Mouse (Mus musculus): ENCODE results near the gene Ttn. TPM values are rescaled to one million over a fixed set of nuclear protein-coding genes. Genes with fewer than 3 reads are reported as not detected.

Ttn gene
- polyA plus RNA-seq, 1 experiment from 2014 or later = 4.1 TPM

DNA sequence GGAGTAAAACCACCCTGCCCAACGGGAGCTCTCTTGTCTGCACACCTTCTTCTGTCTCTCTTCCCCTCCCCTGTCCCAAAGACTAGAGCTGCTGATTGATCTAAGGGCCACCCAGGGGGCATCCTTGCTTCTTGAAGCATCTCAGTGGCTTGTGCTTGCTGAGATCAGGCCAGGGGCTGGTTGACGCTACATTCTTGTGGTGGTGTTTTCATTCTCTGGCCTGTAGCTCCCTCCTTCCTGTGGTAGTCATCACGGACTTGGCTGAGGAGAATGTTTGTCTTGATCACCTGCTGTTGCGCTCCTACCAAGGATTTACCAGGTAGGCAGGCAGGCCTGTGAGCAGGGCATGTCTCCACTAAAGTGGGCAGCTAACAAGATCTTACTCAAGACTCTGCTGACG is 279.6 kb downstream of the Ttn start:
- H3K27ac ChIP-seq (ENCODE audit: low read length) = no peak overlapping the region
- no peaks in the 10 kb centered on the region for H3K27me3 ChIP-seq (ENCODE audit: insufficient read depth, low read length)
- H3K9me3 ChIP-seq (ENCODE audit: low read length) = no peaks in the 10 kb centered on the region
- 81% methylated on average over 5 of the region's 5 CpGs for WGBS
- no peak overlapping the region for H3K9ac ChIP-seq (replicated peaks; ENCODE audit: low read length)
- H3K4me2 ChIP-seq (replicated peaks; ENCODE audit: low read depth, low read length) = no peak overlapping the region
- H3K4me3 ChIP-seq (ENCODE audit: low read length) = no peak overlapping the region
- no peaks in the 10 kb centered on the region for H3K4me1 ChIP-seq (ENCODE audit: insufficient read depth, low read length)
- no peak for ATAC-seq (ENCODE audit: low FRiP score, low TSS enrichment)
- H3K36me3 ChIP-seq (ENCODE audit: insufficient read depth, low read length) = 0 out of 2 replicates have a peak, but pooled peaks cover 13% of the 10 kb centered on the region

DNA sequence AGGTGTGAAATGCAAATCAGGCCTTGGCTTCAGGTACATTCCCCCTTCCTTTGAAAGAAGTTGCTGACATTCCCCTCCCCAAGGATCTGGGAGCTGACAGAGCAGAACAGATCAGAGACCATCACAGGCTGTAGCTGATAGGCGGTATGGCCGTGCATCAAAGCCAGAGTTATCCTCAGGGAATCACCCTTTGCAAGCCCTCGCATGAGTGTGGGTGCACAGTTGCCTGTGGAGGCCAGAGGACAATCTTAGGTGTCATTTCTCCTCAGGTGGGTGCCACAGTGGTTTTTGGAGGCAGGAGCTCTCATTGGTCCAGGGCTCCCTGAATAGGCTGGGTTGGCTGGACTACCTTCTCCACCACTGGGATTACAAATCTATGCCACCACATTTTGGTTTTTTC is 280.2 kb downstream of the Ttn start:
- Histone ChIP-seq H3K27ac (ENCODE audit: low read length) (no peak overlapping the region), H3K4me1 (ENCODE audit: insufficient read depth, low read length) (no peaks in the 10 kb centered on the region), H3K9ac (replicated peaks; ENCODE audit: low read length) (no peak overlapping the region), H3K27me3 (ENCODE audit: insufficient read depth, low read length) (no peaks in the 10 kb centered on the region), H3K9me3 (ENCODE audit: low read length) (no peaks in the 10 kb centered on the region), H3K36me3 (ENCODE audit: insufficient read depth, low read length) (0 out of 2 replicates have a peak, but pooled peaks cover 18% of the 10 kb centered on the region), H3K4me2 (replicated peaks; ENCODE audit: low read depth, low read length) (no peak overlapping the region), H3K4me3 (ENCODE audit: low read length) (no peak overlapping the region)
- ATAC-seq (ENCODE audit: low FRiP score, low TSS enrichment) = no peak
- 68% methylated on average over 3 of the region's 3 CpGs for WGBS

GRCm38 (mm10) chr2:76695290-76695689 is 287.1 kb downstream of the Ttn start:
- H3K4me1 ChIP-seq (ENCODE audit: insufficient read depth, low read length) = no peaks in the 10 kb centered on the region
- 79% methylated on average over 6 of the region's 6 CpGs for WGBS
- ATAC-seq (ENCODE audit: low FRiP score, low TSS enrichment) = peak; percentile 19; the same call in 1 of the 2 replicates
- peaks cover 58% of the 10 kb centered on the region for H3K36me3 ChIP-seq (ENCODE audit: insufficient read depth, low read length)
- H3K4me2 ChIP-seq (replicated peaks; ENCODE audit: low read depth, low read length) = no peak overlapping the region
- no peak overlapping the region for H3K27ac ChIP-seq (ENCODE audit: low read length)
- H3K27me3 ChIP-seq (ENCODE audit: insufficient read depth, low read length) = no peaks in the 10 kb centered on the region
- no peak overlapping the region for H3K9ac ChIP-seq (replicated peaks; ENCODE audit: low read length)
- H3K9me3 ChIP-seq (ENCODE audit: low read length) = no peaks in the 10 kb centered on the region
- no peak overlapping the region for H3K4me3 ChIP-seq (ENCODE audit: low read length)

DNA sequence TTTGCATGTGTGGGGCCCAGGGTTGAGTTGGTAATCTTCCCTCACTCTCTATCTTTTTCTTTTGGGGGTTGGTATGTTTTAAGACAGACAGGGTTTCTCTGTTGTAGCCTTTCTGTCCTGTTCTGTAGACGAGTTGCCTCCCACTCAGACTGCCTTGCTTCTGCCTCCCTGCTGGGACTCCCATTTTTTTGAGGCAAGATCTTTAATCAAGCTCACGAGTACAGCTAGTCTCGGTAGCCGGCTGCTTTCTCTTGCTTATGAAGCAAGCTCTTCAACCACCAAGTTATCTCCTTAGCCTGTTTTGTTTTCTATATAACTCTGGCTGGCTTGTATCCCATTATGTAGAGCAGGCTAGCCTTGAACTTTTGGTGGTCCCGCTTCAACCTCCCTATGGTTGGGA is 288.6 kb downstream of the Ttn start:
- H3K27ac ChIP-seq (ENCODE audit: low read length) = no peak overlapping the region
- H3K4me1 ChIP-seq (ENCODE audit: insufficient read depth, low read length) = no peaks in the 10 kb centered on the region
- no peak for ATAC-seq (ENCODE audit: low FRiP score, low TSS enrichment)
- no peaks in the 10 kb centered on the region for H3K27me3 ChIP-seq (ENCODE audit: insufficient read depth, low read length)
- H3K9me3 ChIP-seq (ENCODE audit: low read length) = no peaks in the 10 kb centered on the region
- WGBS = 76% methylated on average over 5 of the region's 5 CpGs
- no peak overlapping the region for H3K4me3 ChIP-seq (ENCODE audit: low read length)
- H3K9ac ChIP-seq (replicated peaks; ENCODE audit: low read length) = no peak overlapping the region
- no peak overlapping the region for H3K4me2 ChIP-seq (replicated peaks; ENCODE audit: low read depth, low read length)
- H3K36me3 ChIP-seq (ENCODE audit: insufficient read depth, low read length) = peaks cover 58% of the 10 kb centered on the region

DNA sequence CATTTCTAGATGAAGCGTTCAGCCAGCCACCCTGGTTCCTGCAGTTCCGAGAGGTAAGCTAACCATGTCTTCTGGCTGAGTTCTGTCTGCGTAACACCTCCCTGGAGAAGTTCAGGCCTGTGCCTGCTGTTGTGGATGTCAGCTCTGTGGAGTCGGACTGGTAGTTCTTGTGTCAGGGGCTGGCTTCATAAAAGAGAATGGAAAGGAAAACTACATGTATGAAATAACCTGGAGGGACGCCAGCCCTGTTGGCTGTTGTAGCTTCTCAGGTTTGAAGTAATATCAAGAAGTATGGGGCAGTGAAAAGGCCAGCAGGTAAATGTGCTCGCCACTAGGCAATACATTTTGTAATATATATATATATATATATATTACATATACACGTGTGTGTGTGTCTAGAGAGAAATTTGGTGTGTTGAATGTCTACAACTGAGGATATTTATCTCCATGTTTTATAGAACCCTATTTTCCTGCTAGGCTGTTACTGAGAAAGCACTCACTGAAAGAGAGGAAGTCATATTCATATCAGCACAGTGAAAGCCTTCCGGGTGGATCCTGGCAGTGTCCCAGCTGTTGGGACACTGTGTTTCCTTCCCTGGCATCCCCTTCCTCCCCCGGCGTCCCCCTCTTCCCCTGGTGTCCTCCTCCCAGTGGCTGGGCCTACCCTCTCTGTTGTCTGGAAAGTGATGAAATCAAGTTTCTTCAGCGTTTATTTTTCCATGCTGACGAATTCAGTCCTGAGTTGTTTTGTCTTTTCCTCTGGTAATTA is 291.7 kb downstream of the Ttn start:
- H3K4me2 ChIP-seq (replicated peaks; ENCODE audit: low read depth, low read length) = no peak overlapping the region
- no peak overlapping the region for H3K4me3 ChIP-seq (ENCODE audit: low read length)
- H3K27me3 ChIP-seq (ENCODE audit: insufficient read depth, low read length) = no peaks in the 10 kb centered on the region
- H3K9me3 ChIP-seq (ENCODE audit: low read length) = no peaks in the 10 kb centered on the region
- H3K9ac ChIP-seq (replicated peaks; ENCODE audit: low read length) = no peak overlapping the region
- H3K36me3 ChIP-seq (ENCODE audit: insufficient read depth, low read length) = peaks cover 74% of the 10 kb centered on the region
- no peak overlapping the region; the same call in 1 of the 2 replicates for H3K27ac ChIP-seq (ENCODE audit: low read length)
- ATAC-seq (ENCODE audit: low FRiP score, low TSS enrichment) = peak; percentile 60
- H3K4me1 ChIP-seq (ENCODE audit: insufficient read depth, low read length) = no peaks in the 10 kb centered on the region
- WGBS = 78% methylated on average over 12 of the region's 12 CpGs

DNA sequence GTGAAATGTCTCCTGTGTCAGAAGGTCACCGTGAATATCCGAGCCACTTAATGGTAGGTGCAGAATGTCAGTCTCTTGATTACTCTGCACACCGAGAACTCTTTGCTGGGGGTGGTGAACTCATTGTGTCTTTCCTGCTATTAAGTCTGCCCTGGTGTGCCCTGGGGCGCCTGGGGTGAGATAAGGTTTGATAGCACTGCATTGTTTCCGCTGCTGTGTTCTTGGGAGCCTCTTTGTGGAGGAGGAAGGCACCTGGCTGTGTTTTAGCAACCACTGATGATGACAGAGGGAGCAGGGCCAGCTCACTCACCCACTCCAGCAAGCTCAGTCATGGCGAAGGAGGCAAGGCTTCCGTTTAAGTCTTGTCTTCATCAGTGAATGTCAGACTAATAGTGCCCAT is 294.2 kb downstream of the Ttn start:
- 43% methylated on average over 7 of the region's 7 CpGs for WGBS
- no peaks in the 10 kb centered on the region for H3K4me1 ChIP-seq (ENCODE audit: insufficient read depth, low read length)
- ATAC-seq (ENCODE audit: low FRiP score, low TSS enrichment) = no peak
- no peak overlapping the region for H3K4me3 ChIP-seq (ENCODE audit: low read length)
- H3K27me3 ChIP-seq (ENCODE audit: insufficient read depth, low read length) = no peaks in the 10 kb centered on the region
- no peak overlapping the region for H3K27ac ChIP-seq (ENCODE audit: low read length)
- H3K9me3 ChIP-seq (ENCODE audit: low read length) = no peaks in the 10 kb centered on the region
- no peak overlapping the region for H3K4me2 ChIP-seq (replicated peaks; ENCODE audit: low read depth, low read length)
- peaks cover 69% of the 10 kb centered on the region for H3K36me3 ChIP-seq (ENCODE audit: insufficient read depth, low read length)
- H3K9ac ChIP-seq (replicated peaks; ENCODE audit: low read length) = no peak overlapping the region

GRCm38 (mm10) chr2:76687608-76688007 is 294.7 kb downstream of the Ttn start:
- WGBS = 51% methylated on average over 3 of the region's 3 CpGs
- no peak for ATAC-seq (ENCODE audit: low FRiP score, low TSS enrichment)
- Histone ChIP-seq H3K4me2 (replicated peaks; ENCODE audit: low read depth, low read length) (no peak overlapping the region), H3K9ac (replicated peaks; ENCODE audit: low read length) (no peak overlapping the region), H3K4me3 (ENCODE audit: low read length) (no peak overlapping the region), H3K4me1 (ENCODE audit: insufficient read depth, low read length) (no peaks in the 10 kb centered on the region), H3K9me3 (ENCODE audit: low read length) (no peaks in the 10 kb centered on the region), H3K36me3 (ENCODE audit: insufficient read depth, low read length) (peaks cover 69% of the 10 kb centered on the region), H3K27me3 (ENCODE audit: insufficient read depth, low read length) (no peaks in the 10 kb centered on the region), H3K27ac (ENCODE audit: low read length) (no peak overlapping the region)

- no peak overlapping the region for H3K9ac ChIP-seq (replicated peaks; ENCODE audit: low read length)
- 91% methylated on average over 3 of the region's 3 CpGs for WGBS
- H3K4me3 ChIP-seq (ENCODE audit: low read length) = no peak overlapping the region
- no peaks in the 10 kb centered on the region for H3K27me3 ChIP-seq (ENCODE audit: insufficient read depth, low read length)
- no peaks in the 10 kb centered on the region for H3K9me3 ChIP-seq (ENCODE audit: low read length)
- no peak overlapping the region for H3K4me2 ChIP-seq (replicated peaks; ENCODE audit: low read depth, low read length)
- no peaks in the 10 kb centered on the region for H3K4me1 ChIP-seq (ENCODE audit: insufficient read depth, low read length)
- H3K27ac ChIP-seq (ENCODE audit: low read length) = no peak overlapping the region
- ATAC-seq (ENCODE audit: low FRiP score, low TSS enrichment) = no peak
- H3K36me3 ChIP-seq (ENCODE audit: insufficient read depth, low read length) = peaks cover 69% of the 10 kb centered on the region
Observed at GRCm38 (mm10) chr2:76686986-76687385, 295.4 kb downstream of the Ttn start.

- no peaks in the 10 kb centered on the region for H3K27me3 ChIP-seq (ENCODE audit: insufficient read depth, low read length)
- H3K27ac ChIP-seq (ENCODE audit: low read length) = no peak overlapping the region
- no peak overlapping the region for H3K9ac ChIP-seq (replicated peaks; ENCODE audit: low read length)
- WGBS = 80% methylated on average over 8 of the region's 8 CpGs
- peaks cover 55% of the 10 kb centered on the region for H3K36me3 ChIP-seq (ENCODE audit: insufficient read depth, low read length)
- H3K4me1 ChIP-seq (ENCODE audit: insufficient read depth, low read length) = peaks cover 2% of the 10 kb centered on the region
- no peak overlapping the region for H3K4me3 ChIP-seq (ENCODE audit: low read length)
- H3K4me2 ChIP-seq (replicated peaks; ENCODE audit: low read depth, low read length) = no peak overlapping the region
- no peaks in the 10 kb centered on the region for H3K9me3 ChIP-seq (ENCODE audit: low read length)
- ATAC-seq (ENCODE audit: low FRiP score, low TSS enrichment) = no peak
Observed at GRCm38 (mm10) chr2:76682301-76682700, 300.0 kb downstream of the Ttn start.

GRCm38 (mm10) chr2:76676401-76677226 is 305.7 kb downstream of the Ttn start:
- Histone ChIP-seq H3K4me2 (replicated peaks; ENCODE audit: low read depth, low read length) (peak overlapping the region; percentile 76), H3K9me3 (ENCODE audit: low read length) (no peaks in the 10 kb centered on the region), H3K36me3 (ENCODE audit: insufficient read depth, low read length) (peaks cover 8% of the 10 kb centered on the region; the same call in 1 of the 2 replicates), H3K4me1 (ENCODE audit: insufficient read depth, low read length) (peaks cover 25% of the 10 kb centered on the region), H3K27ac (ENCODE audit: low read length) (peak overlapping the region; percentile 34; the same call in 1 of the 2 replicates), H3K9ac (replicated peaks; ENCODE audit: low read length) (peak overlapping the region; percentile 91), H3K4me3 (ENCODE audit: low read length) (peak overlapping the region; percentile 89), H3K27me3 (ENCODE audit: insufficient read depth, low read length) (no peaks in the 10 kb centered on the region)
- ATAC-seq (ENCODE audit: low FRiP score, low TSS enrichment) = no peak
- 34% methylated on average over 13 of the region's 13 CpGs for WGBS
